Mouse (Mus musculus): ENCODE data around the gene Gm21060. TPM values are rescaled to one million over a fixed set of nuclear protein-coding genes. Genes with fewer than 3 reads are reported as not detected.
A peak's percentile ranks its signal among the peaks of the same experiment; 100 is the strongest.
"Not testable (repeated sequence)": the region's sequence is repeated elsewhere in the genome, so short reads cannot be mapped to it uniquely, and the experiment has no call there.

The Gm21060 gene
- total RNA-seq (2021): not detected
- long read RNA-seq, experiment 1: 0 reads
- long read RNA-seq, experiment 2: 0 reads

GRCm38 (mm10) chr19:61296969-61297368 lies at the start of gene Gm21060:
TSS of gene Gm21060 (minus strand) at chr19:61297069.
- DNase-seq: no peak
- intact Hi-C loops (cut with DNase I): no loop called here

- DNase-seq; intact Hi-C loops (cut with DNase I): not testable (repeated sequence)
Observed at GRCm38 (mm10) chr19:61320844-61321243, 24.0 kb upstream of the Gm21060 start.

- intact Hi-C loops (cut with DNase I); DNase-seq: not testable (repeated sequence)
Observed at GRCm38 (mm10) chr19:61313185-61313584, 16.3 kb upstream of the Gm21060 start.

- intact Hi-C loops (cut with DNase I); DNase-seq: not testable (repeated sequence)
Observed at GRCm38 (mm10) chr19:61312400-61312799, 15.5 kb upstream of the Gm21060 start.

- DNase-seq; intact Hi-C loops (cut with DNase I): not testable (repeated sequence)
Observed at GRCm38 (mm10) chr19:61308083-61308482, 11.2 kb upstream of the Gm21060 start.

GRCm38 (mm10) chr19:61285033-61285432 lies 11.8 kb downstream of the Gm21060 start:
- DNase-seq; intact Hi-C loops (cut with DNase I): not testable (repeated sequence)

- DNase-seq: no peak
Observed at GRCm38 (mm10) chr19:61283581-61283980, 13.3 kb downstream of the Gm21060 start.

GRCm38 (mm10) chr19:61275446-61275845 lies 21.4 kb downstream of the Gm21060 start:
- DNase-seq: no peak
- intact Hi-C loops (cut with DNase I): no loop called here

More at GRCm38 (mm10) chr19:61283581-61283980, 13.3 kb downstream of the Gm21060 start:
- intact Hi-C loops (cut with DNase I): no loop called here

GRCm38 (mm10) chr19:61269141-61269540 lies 27.7 kb downstream of the Gm21060 start:
- intact Hi-C loops (cut with DNase I): loop anchor here (5.0 kb wide), 1 partner anchor 72 kb away; no protein-coding TSS in a partner anchor
- DNase-seq: not testable (repeated sequence)

GRCm38 (mm10) chr19:61267141-61267540 lies 29.7 kb downstream of the Gm21060 start:
- no peak for DNase-seq
- intact Hi-C loops (cut with DNase I): loop anchor here (5.0 kb wide), 1 partner anchor 70 kb away; no protein-coding TSS in a partner anchor

- DNase-seq: peak; percentile 18 to 33
- intact Hi-C loops (cut with DNase I): loop anchor here (5.0 kb wide), 1 partner anchor 69 kb away; no protein-coding TSS in a partner anchor
Observed at GRCm38 (mm10) chr19:61266651-61267050, 30.2 kb downstream of the Gm21060 start.

- intact Hi-C loops (cut with DNase I): loop anchor here (5.0 kb wide), 1 partner anchor 69 kb away; no protein-coding TSS in a partner anchor
- peak; percentile 33 to 40 for DNase-seq
Observed at GRCm38 (mm10) chr19:61266246-61266615, 30.6 kb downstream of the Gm21060 start.

GRCm38 (mm10) chr19:61265349-61266245 lies 31.3 kb downstream of the Gm21060 start:
- intact Hi-C loops (cut with DNase I): loop anchor here (5.0 kb wide), 1 partner anchor 68 kb away; no protein-coding TSS in a partner anchor
- peak; percentile 58 to 62 for DNase-seq

GRCm38 (mm10) chr19:61264933-61265332 lies 31.9 kb downstream of the Gm21060 start:
- intact Hi-C loops (cut with DNase I): loop anchor here (5.0 kb wide), 1 partner anchor 68 kb away; no protein-coding TSS in a partner anchor
- no peak for DNase-seq

- DNase-seq: no peak
- intact Hi-C loops (cut with DNase I): no loop called here
Observed at GRCm38 (mm10) chr19:61264227-61264626, 32.6 kb downstream of the Gm21060 start.

- no peak for DNase-seq
- intact Hi-C loops (cut with DNase I): no loop called here
Observed at GRCm38 (mm10) chr19:61261241-61261640, 35.6 kb downstream of the Gm21060 start.

GRCm38 (mm10) chr19:61257733-61258132 lies 39.1 kb downstream of the Gm21060 start:
- intact Hi-C loops (cut with DNase I): no loop called here
- DNase-seq: no peak

- intact Hi-C loops (cut with DNase I): no loop called here
- no peak for DNase-seq
Observed at GRCm38 (mm10) chr19:61256166-61256887, 40.5 kb downstream of the Gm21060 start.

GRCm38 (mm10) chr19:61247334-61247733 lies 49.5 kb downstream of the Gm21060 start:
- intact Hi-C loops (cut with DNase I); DNase-seq: not testable (repeated sequence)

Data from heart, postnatal 14 days (tissue).